Mouse (Mus musculus) adrenal gland, postnatal 36 days (tissue): Measurements from ENCODE around the gene Ctss. TPM values are rescaled to one million over a fixed set of nuclear protein-coding genes. Genes with fewer than 3 reads are reported as not detected.

ENCODE experiments used
- DNase-seq, 2 experiments: peaks; one replicate each; pipeline ENCODE4 v3.0.0; 2021; ENCODE audit warnings: mixed read lengths in 1 of 2
- long read RNA-seq, 2 experiments: library from polyadenylated mRNA; stranded (forward); transcript quantifications; one replicate each; pipeline ENCODE4 v2.0.0; 2021; ENCODE audit warnings: borderline sequencing depth in 2 of 2
- total RNA-seq, 2 experiments: library from RNA; stranded (reverse); gene quantifications; 2 replicates each; pipeline ENCODE4 v1.2.3; 2021

Ctss gene
- 10 to 100 TPM; 35.2 to 65.5 TPM for total RNA-seq
- long read RNA-seq, experiment 1, transcript Ctss-202 (8 exons, 1,355 nt) = major isoform, 33 of 35 reads
- long read RNA-seq, experiment 1, partial matches to known transcripts = 1 of 35 reads
- long read RNA-seq, experiment 1, other reads (novel, unspliced or antisense) = 0 of 35 reads
- long read RNA-seq, experiment 2, transcript Ctss-202 (8 exons, 1,355 nt) = major isoform, 18 of 23 reads
- long read RNA-seq, experiment 2, partial matches to known transcripts = 4 of 23 reads
- long read RNA-seq, experiment 2, other reads (novel, unspliced or antisense) = 0 of 23 reads

GRCm38 (mm10) chr3:95526622-95527211, at the start of gene Ctss:
Gene Ctss (plus strand): TSS chr3:95526786.
- no peak for DNase-seq

DNA sequence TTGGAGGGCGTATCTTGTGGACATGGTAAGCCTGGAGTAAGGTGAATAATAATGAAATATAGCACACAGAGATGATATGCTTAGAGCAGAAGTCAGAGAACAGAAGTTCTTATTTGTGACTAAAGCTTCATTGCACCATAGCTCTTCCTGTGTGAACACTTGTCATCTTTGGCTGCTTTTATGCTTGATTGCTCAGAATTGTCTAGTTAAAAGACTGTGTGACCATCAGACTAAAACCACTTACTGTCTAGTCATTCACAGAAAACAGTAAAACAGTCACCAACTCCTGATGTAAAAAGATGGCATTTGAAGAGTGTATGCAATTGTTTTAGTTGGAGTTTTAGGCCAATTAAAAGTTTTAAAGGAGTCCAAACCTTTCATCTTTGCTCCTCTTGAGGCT, 47.6 kb upstream of the Ctss start:
- DNase-seq = no peak

DNA sequence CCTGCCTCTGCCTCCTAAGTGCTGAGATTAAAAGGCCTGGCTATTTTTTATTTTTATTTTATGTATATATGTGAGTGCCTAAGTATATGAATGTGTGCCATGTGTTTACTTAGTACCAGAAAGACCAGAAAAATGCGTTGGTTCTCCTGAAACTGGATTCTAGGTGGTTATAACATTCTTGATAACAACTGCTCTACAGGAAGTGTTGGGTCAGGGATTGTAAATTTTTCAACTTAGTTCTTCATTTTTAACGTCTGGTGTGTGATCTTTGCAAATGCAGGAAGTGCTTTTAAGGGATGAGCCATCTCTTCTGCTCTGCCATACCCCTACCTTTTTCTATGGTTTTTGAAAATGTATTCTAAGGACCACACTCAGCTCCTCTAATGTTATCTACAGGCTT, 40.2 kb upstream of the Ctss start:
- DNase-seq = no peak

GRCm38 (mm10) chr3:95488679-95489078, 37.9 kb upstream of the Ctss start:
- no peak for DNase-seq

- DNase-seq = no peak
These were observed 36.3 kb upstream of the Ctss start for GRCm38 (mm10) chr3:95490238-95490637.

GRCm38 (mm10) chr3:95494342-95494741, 32.2 kb upstream of the Ctss start:
- peak; percentile 69 to 78 for DNase-seq

DNA sequence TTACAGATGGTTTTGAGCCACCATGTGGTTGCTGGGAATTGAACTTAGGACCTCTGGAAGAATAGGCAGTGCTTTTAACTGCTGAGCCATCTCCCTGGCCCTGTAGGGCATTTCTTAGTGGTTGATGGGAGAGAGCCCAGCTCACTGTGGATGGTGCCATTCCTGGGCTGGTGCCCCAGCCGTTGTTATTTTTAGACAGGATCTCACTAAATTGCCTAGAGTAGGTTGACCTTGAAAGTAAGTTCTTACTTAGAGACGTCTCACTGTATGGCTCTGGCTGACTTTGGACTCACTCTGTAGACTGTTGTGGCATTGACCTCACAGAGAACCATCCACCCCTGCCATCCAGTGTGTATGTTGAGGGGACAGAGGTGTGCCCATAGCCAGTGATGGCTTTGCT, 28.4 kb upstream of the Ctss start:
- DNase-seq = no peak

DNA sequence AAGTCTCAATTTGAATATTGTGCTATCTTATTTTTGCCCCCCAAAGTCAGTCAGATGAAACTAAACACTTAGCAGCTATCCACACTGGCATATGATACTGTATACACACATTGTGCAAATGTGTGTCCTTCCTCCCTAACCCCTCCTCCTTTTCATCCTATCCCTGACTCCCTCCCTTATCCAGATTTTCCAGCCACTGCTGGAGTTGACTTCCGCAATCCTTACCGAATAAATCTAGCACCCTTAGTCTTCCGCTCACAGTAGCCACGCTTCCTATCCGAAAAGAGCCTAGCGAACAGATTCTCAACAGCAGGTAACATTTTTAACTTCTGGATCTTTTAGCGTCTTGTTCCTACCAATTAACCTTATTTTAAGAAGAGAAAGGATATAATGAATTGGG, 27.6 kb upstream of the Ctss start, which contains the start of gene Ctsk:
Ctsk (plus strand) TSS at position 233 of the 400 bp plus-strand sequence.
- no peak for DNase-seq

- DNase-seq = no peak
These were observed 27.0 kb upstream of the Ctss start for GRCm38 (mm10) chr3:95499496-95500140.

- no peak for DNase-seq
These were observed 24.3 kb upstream of the Ctss start for GRCm38 (mm10) chr3:95502312-95502711.

DNA sequence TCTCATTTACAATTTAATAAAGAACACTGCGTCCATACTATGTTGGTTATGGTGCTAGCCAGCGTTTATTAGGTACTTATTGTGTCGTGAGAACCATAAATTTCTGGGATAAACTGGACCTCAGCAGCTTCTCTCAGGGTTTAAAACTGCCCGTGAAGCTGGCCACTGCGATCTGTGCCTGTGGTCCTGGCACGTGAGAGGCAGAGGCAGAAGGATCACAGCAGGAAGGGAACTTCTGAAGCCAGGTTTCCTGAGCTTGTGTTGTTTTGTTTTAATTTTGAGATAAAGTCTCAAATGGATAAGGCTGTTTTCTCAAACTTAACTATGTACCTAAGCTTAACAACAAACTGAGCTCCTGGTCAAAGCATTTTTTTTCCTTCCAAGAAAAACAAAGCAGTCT, 17.2 kb upstream of the Ctss start:
- DNase-seq = no peak

DNA sequence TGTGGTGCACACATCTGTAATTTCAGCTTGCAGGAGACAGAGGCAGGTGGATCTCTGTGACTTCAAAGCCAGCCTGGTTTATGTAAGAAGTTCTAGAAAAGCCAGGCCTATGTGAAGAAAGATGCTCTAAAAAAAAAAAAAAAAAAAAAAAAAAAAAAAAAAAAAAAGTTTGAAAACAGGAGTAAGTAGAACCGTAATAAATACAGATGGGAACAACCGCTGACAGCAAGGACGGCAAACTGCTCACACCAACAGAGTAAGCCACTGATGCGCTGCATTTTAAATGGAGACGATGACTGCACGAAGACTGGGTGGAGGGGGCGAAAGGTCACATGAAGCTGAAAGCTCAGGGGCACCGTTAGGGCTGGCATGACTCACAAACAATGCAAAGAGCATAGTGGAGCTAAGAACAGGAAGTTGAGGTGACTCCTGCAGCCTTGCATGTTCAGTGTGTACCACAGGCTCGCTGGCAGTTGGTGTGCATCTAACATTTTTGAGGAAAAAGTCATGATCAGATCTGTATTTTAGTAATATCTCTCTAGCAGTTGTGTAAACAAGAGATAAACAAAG, 14.9 kb upstream of the Ctss start:
- peak; percentile 25 to 53 for DNase-seq

DNA sequence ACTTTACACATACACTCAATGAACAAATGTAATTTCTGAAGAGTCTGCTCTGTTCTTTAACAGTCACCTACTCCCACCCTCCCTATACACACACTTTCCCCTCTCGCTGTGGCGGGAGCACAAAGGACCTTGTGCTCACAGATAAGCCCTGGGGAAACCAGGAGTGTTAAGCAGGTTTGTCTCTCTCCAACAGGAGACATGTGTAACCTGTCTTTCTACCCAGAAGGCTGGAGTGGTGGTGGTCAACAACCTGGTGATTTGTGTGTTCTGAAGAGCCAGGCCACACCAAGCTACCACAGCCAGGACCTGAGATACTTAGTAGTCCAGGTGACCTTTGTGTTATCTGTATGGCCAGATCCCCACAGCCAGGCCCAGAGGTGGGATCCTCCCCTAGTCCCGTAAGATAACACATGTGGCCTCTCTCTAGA, 10.0 kb upstream of the Ctss start:
- DNase-seq = no peak

DNA sequence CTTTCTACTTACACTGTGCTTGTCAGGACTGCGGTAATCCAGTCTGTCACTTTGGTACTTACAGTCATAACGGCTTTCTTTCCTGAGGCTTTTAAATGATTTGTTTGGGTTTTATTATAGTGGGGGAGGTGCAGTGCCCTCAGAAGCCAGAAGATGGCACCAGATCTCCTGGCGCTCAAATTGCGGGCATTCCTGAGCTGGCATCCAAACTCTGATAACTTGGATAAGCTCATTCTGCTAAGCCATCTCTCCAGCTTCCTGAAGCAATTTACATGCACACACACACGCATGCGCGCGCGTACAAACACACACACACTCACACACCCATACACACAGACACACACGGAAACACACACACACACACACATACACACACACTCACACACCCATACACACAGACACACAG, 9.1 kb upstream of the Ctss start:
- DNase-seq = peak; percentile 73 to 76

DNA sequence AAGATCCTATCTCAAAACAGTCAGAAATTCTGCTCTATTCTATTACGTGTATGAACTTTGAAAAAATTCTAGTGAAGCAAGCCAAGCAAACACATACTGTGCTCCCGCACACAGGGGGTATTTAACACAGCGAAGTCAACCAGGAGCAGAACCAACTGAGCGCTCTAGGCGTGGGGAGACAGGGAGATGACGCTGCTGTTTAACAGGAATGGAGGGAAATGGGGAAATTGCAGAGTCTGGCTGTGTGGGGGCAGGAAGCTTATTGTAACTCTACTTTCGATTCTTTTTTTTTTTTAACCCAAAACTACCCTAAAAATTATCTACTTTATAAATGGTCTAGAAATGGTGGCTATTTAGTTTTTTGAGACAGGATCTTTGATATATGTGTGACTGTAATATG, 7.7 kb upstream of the Ctss start:
- no peak for DNase-seq

DNA sequence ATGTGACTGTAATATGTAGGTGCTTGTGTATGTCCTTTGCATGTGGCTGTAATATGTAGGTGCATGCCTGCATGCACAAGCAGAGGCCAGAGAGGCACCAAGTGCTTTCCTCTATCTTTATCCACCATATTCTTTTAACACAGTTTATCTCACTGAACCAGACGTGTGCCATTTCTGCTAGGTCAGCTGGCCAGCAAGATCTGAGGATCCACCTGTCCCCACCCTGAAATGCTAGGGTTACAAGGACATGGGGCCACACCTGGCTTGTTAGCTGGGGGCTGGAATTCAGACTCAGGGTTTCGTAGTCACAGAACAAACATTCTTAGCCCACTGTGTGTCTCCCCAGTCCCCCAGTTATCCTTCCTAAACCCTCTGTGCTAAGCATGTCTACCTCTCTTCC, 7.3 kb upstream of the Ctss start:
- DNase-seq = no peak

DNA sequence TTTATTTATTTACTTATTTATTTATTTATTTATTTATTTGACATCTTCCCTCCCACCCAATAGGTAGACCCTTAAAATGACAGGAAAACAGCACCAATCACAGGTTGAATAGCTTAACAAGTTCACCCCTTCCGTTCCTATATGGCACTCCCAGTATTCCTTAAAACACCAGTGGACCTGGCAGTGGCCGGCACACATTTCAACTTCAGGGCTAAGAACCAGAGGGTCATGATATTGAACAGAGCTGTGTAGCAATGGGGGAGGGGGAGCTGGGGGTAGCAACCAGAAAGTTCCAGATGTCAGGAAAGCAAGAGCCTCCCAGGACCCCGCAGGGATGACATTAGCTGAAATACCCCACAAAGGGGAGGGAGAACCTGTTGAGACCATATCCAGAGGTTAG, 6.5 kb upstream of the Ctss start:
- DNase-seq = no peak

DNA sequence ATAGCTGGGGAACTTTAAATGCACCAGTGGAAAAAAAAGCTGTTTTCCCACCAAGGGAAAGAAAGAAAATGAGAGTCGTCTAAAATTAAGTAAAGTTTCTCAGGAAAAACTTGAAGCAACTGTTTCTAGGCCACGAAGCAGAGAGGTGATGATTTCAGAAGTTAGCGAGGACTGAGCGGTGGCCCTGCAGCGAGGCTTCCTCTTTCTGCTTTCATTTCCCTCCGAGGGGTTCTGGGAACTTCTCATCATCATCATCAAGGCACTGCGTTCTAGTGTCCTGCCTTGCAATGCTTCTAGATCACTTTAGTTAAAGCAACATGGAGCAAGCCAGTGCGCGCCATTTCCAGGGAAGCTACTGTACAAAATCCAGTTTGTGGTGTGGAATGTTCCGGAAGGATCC, 5.4 kb upstream of the Ctss start:
- DNase-seq = no peak

GRCm38 (mm10) chr3:95523662-95524061, 2.9 kb upstream of the Ctss start:
- DNase-seq = no peak

- DNase-seq = no peak
These were observed 1.9 kb upstream of the Ctss start for GRCm38 (mm10) chr3:95524673-95525072.

DNA sequence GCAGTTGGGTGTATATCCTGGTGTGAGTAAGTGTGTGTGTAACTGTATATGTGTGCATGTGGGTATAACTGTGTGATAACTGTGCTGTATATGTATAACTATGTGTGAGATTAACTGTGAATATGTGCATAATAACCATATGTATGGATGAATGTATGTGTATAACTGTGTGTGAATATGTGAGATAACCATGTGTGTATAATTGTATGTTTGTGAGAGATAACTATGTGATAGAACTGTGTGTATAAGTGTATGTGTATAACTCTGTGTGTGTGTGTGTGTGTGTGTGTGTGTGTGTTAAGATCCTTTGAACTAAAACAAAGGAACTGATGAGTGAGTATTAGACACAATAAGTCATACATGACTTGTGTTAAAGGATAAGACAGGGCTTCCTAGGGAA, 475 bp upstream of the Ctss start:
- DNase-seq = no peak

DNA sequence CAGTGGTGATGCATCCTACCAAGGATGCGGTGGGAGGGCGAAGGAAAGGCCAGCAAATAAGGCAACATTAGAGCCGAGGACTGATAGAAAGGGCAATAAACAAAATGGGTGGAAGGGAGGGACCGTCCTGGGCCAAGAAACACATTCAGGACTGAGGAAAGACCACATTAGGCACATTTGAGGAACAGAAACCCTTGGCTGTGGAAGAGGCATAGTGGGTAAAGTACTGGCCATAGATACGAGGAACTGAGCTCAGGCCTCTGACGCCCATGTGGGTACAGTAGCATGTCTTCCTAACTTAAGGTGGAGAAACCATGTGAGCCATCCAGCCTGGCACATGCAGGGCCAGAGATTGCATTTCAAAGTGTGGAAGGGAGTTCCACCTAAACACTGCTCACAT, 3.2 kb downstream of the Ctss start:
- no peak for DNase-seq

DNA sequence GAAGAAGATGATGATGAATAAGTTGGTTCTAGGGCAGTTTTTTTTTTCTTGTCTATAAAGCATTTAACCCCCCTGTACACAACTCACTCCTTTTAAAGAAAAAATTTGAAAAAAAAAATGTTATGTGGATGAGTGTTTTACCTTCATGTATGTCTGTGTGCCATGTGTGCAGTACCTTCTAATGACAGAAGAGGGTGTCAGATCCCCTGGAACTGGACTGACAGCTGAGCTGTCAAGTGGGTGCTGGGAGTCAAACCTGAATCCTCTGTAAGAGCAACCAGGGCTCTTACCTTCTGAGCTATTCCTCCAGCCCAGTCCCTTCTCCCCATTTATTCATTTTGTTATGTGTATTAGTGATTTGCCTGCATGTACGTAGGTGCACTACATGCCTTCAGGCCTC, 4.4 kb downstream of the Ctss start:
- no peak for DNase-seq
